Mouse (Mus musculus): ENCODE measurements around the gene Cdkal1.

The Cdkal1 gene

DNA sequence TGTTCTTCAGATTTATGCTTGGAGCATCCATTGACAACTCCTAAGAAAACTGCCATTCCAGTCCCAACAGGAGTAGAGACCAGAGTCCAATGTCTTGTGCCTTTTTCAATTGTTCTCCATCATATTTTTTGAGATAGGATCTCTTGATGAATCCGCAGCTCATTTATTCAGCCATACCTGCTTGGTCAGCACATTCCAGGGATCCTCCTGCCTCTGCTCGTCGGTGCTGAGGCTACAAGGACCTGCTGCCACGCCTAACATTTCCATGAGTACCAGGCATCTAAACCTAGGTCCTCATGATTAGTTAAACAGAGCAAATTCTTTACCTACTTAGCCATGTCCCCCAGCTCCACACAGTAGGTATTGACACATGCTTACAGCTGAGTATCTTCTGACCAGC is 676.2 kb downstream of the Cdkal1 start:
- no peak for DNase-seq (ENCODE audit: low read depth)

DNA sequence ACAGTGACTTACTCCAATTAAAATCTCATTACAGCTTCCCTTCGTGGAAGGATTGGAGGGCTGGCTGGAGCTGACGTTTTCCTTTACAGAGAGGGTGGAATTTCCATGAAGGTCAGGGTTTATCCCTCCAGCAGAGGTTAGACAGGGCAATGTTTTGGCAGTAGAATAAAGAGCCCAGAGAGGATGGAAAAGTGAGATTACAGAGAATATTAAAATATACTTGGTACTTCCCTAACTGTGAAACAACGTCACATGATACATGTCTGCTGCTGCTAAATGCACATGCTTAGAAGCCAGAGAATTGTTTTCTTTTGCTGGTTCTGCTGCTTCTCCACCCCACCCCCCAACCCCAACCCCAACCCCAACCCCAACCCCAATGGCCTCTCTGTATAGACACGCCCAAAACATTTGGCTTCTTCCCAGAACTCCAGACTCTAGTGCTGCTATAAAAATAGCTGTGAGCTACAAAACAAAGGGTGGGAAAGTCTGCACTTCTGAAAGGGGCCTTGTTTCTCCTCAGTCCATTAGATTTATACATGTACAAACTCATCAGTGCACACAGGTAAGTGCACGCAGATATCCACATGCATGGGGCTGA is 677.5 kb downstream of the Cdkal1 start:
- DNase-seq (ENCODE audit: low read depth): peak; percentile 7

DNA sequence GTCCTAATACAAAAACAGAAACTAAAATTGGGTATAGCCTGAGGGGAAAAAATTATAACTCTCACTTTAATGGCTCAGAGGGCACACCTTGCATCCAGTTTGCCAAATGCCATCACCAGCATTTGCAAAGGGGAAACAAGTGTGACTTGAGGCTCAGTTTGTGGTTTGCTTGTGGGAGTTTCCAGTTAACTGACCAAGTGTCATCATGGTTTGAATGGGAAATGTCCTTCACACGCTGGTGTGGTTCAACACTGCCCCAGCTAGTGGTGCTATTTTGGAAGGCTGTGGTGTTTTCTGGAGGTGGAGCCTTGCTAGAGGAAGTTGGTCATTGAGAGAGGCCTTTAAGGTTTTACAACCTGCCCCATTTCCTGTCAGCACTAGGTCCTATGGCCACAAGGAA is 686.1 kb downstream of the Cdkal1 start:
- DNase-seq (ENCODE audit: low read depth): no peak

DNA sequence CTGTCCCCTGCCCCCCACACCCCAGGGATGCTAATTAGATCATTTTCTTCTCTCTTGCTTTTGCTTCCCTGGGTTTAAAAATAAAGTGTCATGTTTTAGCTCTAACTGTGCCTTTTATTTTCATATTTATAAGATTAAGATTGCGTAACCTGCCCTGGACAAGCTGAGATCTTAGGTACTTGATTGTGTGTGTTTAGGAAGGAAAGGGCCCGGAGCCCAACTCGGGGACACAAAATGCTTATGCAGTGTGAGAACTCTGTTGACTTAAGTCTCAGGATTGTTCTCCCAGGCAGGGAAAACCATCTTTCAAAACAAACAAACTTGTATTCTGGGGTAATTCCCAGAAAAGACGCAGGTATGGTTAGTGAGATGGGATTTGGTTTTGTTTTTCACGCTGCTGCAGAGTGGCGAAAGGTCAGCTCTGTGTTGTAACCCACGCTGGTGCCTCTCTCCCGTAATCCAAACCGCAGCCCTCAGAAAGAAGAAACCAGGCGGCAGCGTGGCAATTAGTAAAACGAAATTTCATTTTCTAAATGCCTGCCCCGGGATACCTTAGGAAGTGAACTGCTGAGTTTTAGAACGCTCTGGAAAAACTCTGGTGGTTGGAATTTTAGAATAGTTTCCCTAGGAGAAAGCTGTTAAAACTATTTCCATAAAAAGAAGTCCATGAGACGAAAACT is 690.5 kb downstream of the Cdkal1 start:
- no peak for DNase-seq (ENCODE audit: low read depth)

DNA sequence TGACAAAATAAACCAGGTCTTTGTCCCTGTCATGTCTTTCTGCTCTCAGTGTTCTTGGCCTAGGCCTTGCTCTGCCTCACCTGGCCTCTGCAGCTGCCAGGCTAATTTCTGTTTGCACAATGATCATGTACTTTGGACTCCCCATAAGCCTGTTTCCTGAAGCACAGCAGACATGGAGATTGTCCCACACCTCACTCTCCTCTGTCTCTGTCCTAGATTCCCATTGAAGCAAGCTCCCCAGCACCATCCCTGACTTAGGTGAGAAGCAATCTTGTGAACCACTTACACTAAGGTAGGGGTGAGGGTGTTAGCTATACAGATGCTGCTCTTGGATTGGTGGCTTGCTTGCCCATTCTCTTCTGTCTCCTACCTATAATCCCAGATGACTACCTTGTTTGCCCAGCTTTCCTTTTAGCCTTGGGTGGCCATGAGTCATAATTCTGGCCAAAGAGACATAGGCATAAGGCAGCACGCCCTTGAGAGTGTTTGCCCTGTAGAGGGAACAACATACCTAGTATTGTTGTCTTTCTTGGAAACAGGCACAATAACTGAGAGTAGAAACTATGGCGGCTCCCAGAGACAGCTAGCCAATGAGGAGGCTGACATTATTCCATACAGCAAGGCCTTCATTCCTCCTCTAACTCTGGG is 692.5 kb downstream of the Cdkal1 start:
- DNase-seq (ENCODE audit: low read depth): no peak

DNA sequence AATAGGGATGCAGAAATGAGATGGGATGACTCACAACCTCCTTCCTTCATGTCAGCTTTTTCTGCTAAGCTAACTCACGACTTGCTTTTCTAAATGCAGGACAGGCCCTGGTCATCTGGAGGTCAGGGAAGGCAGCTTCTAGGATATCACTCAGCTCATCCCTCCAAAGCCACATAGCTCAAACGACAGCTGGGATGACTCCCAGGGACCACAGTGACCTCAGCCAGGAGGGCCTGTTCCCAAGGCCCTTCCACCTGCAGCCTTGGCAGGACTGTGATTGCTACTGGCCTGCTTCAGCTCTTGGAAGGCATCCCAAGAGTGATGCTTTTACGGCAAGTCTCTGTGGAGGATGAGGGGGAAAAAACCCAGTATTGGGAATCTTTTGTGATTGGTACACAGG is 693.0 kb downstream of the Cdkal1 start:
- no peak for DNase-seq (ENCODE audit: low read depth)

DNA sequence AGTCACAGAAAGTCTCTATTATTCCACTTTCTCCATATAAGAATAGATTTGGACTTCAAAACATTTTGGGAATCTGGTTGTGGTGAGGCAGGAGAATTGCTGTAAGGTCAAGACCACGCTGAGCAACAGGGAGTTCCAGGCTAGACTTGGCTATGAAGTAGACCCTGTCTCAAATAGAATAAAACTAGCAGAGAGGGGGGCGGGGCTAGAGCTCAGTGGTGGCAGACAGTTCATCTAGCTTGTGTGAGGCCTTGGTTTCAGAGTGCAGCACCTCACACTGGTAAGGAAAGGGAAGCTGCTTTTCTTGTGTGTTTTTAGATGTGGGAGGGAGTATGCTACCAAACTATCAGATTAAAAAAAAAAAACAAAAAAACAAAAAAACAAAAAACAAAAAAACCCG is 694.0 kb downstream of the Cdkal1 start:
- DNase-seq (ENCODE audit: low read depth): no peak

DNA sequence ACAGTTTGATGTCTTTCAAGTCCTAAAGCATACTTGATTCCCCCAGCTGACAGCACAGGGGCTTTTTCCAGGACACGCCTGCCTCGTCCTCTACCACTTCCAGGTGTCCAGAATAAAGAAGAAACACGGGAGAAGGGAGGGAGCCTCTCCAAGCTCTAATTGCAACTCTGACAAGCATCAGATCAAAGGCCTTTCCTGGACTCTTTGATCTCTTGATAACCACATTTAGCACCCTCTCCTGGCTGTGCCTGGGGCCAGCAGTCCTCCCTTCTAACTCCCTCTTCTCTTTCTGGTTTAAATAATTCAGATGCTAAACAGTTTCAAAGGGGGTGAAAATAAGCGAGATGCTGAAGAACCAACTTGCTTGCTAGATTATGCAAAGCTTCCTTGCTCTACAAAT is 698.8 kb downstream of the Cdkal1 start:
- DNase-seq (ENCODE audit: low read depth): no peak

DNA sequence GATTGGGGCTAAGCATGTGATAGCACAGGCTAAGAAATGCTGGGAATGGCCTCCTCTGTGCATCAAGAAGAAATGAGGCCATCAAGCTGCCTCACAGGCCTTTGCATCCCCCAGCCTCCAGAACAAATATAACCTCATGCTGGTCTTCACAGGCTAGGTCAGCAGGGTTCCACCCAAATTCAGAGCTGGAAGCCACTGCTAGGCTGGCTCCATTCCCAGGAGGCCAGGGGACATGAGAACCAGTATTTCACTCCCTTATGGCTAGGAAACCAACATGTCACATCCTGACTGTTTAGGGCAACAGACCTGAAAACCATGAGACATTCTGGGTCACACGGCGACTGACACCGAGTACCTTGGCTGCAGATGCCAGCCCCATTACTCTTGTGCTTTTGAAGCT is 700.2 kb downstream of the Cdkal1 start:
- DNase-seq (ENCODE audit: low read depth): no peak

DNA sequence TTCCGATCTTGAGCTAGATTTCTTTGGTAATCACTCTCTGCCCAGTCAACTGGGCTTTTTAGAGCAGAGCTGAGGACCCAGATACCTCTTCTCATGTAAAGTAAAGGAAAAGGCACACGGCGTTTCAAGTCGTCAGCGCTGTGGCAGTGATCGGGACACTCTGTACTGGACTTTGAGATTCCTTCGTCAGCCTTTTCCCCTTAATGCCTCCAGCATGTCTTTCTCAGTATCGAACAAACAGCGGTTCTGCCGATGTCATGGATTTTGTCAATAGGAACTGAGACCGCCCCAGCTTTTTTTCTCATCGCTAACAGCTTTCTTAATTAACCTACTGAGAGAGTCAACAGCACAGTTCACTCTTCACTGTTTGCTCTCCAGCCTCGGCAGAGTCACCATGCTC is 705.4 kb downstream of the Cdkal1 start:
- no peak for DNase-seq (ENCODE audit: low read depth)

DNA sequence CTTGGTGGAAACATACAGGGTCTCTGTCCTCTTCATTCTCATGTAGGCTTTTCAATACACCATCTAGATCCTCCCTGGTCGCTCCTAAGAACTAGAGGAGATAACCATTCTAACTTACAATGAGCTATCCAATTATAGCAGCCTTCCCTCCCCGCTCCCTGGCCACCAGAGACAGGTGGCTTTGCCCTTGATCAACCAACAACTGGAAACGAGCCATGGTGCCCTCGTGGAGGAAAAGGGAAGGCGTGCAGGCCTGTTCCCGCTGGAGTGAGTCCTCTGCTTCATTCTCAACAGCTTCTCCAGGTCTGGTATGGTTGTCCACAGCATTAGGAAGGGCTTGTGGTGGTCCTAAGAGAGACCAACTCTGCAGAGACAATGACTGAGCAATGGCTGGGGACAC is 706.1 kb downstream of the Cdkal1 start:
- DNase-seq (ENCODE audit: low read depth): no peak

DNA sequence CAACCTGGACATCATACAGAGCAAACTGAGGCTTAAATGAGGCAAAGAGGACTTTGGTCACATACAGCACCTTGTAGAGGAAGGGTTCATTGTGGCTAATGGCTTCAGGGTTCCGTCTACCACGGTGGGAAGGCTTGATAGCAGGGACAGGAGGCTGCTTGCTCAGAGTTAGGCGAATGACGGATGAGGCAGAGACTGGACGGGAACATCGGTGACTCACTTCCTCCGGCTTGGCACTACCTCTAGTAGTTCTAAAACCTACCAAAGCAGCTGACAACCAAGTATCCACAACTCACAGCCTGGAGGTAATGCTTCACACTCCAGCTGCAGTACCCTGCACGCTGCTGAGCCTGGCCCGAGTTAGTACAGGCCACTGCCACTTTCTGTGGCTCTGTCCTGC is 706.9 kb downstream of the Cdkal1 start:
- peak; percentile 9 for DNase-seq (ENCODE audit: low read depth)
